Mouse (Mus musculus): ENCODE data around the gene Tnfrsf1b. TPM values are rescaled to one million over a fixed set of nuclear protein-coding genes. Genes with fewer than 3 reads are reported as not detected.

Tnfrsf1b gene
- total and polyA plus RNA-seq, 3 experiments: 6.9 to 13.2 (median 10.6) TPM

DNA sequence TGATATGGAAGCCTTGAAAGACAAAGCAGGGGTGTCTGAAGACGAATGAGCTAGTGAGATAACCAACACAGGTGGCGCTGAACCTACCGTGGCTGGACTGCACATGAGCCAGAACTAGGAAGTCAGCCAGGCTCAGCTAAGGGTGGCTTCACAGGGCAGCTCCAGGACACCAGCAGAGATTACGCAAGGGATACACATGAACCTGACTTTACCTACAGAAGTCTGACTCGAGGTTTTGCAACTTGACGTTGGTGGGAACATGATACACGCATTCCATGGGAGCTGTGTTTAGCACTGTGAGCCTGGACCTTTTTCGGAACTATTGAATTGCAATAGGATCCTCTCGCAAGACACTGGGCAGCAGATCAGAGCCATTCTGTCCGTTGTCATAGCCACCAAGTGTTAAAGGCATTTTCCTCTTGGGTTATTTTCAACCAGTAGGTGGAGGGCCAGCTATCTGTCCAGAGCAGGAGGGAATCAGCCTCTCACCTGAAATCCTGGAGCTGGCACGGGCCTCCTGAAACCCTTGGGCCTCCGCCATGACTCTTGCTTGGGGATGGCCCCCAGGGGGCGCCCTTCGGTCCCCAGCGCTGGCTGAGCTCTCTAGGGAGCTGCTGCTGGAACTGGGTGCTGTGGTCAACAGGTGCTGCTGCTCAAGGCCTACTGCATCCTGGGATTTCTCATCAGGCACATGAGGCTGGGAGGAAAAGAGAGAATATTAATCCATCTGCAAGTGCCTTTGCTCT is 27.3 kb downstream of the Tnfrsf1b start:
- peak; percentile 56 for DNase-seq

DNA sequence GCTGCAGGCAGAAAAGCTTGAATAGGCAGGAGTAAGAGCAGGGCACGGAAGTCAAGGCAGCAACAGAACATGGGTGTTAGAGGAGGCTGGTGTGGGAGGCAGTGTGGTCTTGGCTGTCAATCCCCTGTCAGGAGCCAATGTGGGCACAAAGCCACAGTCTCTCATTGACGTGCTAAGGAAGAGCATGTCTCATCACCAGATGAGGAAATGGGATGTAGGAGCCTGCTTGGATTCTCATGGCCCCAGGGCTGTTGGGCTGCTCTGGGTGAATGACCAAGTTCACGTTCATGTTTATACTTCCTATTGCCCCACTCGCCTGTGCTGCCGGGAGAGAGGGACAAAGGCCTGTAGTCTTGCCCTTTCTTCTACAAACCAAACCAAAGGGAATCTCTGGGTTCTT is 28.8 kb downstream of the Tnfrsf1b start:
- no peak for DNase-seq

DNA sequence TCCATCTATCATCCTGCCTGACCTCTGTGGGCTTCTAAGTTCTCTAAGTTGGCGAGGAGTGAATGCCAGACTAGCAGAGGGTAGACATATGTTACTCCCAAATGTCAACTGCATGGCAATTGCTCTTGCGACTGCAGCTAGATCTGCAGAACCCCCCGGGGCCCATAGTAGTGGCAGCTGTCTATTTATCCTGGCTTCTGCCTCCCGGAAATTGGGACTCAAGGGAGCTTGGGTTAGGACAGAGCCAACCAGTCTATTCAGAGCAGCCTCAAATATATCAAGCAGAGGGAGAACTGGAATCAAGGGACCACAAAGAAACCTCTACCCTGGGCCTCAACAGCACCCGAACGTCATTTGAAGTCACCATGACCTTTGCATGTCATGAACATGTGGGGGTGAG is 29.6 kb downstream of the Tnfrsf1b start:
- DNase-seq: no peak

DNA sequence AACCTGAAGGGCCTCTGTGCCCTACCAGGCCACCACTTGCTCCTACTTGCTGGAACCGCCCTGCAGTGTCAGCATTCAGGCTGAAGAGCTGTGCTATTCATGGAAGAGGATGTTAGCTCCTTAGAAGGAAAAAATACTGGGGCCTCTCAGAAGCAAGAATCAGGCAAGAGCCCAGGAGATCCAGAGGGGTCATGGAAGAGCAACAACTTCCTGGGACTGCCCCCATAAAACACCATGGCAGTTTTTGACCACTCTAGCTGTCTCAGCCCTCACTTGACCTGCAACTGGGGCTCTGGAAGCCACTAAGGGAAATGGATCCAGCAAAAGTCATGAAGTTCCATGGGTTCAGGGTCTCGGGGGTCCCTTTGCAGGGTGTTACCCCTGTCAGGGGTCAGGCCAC is 31.3 kb downstream of the Tnfrsf1b start:
- DNase-seq: no peak

DNA sequence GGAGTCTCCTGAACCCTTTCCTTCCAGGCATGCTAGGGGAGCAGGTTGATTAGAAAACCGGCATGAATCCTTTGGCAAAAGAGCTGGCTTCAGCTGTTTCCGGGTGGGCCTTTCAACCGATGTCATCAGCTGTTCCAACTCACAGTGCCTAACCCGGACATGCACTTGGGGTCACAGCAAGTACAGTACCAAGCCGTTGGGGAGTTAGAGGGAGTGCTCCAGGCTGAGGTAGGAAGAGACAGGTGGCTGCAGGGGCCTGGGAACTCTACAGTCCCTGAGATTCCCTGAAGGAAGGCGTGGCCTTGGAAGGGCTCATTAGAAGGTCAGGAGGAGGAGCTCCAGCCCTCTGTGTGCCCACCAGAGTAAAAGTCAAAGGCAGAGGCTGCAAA is 31.9 kb downstream of the Tnfrsf1b start:
- DNase-seq: no peak

DNA sequence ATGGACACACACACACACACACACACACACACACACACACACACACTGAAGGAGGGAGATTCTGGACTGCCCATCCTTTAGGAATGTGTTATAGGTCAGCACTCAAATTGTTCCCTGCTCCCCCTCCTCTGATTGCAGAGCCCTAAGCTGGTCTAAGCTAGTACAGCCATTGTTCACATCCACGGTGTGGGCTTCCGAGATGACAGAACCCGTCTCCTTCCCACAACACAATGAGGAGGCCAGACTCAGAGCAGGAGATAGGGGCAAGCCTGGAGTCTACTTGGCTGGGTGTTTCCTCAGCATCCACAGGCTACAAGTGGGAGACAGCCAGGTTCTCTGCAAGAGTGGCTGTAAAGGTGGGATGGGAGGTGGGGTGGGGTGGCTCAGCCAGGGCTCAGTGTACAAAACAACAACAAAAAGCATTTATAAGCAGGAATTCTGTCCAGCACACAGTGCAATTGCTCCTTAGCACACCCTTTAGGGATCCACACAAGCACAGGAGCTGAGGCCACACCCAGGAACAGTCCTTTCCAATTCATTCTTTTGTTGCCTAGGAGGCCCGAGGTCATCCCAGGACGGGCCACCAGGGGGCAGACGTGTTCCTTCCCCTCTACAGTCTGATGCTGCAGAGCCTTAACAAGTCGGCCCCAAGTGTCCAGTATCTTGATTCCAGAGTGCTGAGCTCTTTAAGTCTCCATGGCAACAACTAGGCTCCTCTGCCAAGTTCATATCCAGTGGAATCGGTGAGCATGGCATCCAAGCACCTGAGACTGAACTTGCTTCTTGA is 32.5 kb downstream of the Tnfrsf1b start:
- DNase-seq: peak; percentile 94

DNA sequence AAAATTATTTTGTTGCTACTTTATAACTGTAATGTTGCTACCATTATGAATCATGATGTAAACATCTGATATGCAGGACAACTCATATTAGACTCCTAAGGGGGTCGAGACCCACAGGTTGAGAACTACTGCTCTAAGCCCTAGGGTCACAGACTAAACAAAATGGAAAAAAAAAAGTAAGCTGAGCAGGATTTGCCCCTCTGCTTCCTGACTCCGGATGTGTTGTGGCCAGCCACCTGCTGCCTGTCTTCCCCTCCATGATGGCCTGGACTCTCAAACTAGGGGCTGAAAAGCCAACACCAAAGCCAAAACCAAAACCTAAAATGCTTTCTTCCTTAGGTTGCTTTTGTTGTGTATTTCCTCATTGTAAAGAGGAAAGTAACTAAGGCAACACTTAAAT is 35.6 kb downstream of the Tnfrsf1b start:
- no peak for DNase-seq

DNA sequence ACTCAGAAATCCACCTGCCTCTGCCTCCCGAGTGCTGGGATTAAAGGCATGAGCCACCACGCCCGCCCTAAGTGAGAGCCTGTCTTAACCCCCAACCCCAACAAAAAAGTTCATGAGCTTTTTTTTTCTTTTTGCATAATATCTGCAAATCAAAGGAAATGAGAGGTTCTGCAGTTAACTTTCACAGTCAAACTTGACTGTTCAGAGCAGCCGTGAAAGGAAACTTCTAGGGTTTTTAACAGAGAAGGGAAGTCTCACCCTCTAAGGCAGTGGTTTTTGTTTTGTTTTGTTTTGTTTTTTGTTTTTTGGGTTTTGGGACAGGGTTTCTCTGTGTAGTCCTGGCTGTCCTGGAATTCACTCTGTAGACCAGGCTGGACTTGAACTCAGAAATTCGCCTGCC is 36.1 kb downstream of the Tnfrsf1b start:
- no peak for DNase-seq

DNA sequence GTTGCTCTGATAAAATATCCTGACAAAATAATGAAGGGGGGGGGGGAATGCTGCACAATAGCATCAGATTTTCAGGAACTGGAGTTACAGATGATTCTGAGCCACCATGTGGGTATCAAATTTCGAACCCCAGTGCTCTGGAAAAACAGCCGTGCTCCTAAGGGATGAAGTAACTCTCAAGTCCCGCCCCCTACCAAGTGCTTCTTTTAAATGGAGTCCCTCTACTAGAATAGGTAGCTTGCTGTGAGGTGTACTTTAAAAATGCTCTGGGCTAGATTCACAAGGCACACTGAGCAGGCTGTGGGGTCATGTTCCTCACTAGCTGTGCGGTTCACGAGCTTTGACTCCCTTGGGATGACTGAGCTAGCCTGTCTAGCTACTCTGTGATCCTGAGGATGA is 37.0 kb downstream of the Tnfrsf1b start:
- no peak for DNase-seq

DNA sequence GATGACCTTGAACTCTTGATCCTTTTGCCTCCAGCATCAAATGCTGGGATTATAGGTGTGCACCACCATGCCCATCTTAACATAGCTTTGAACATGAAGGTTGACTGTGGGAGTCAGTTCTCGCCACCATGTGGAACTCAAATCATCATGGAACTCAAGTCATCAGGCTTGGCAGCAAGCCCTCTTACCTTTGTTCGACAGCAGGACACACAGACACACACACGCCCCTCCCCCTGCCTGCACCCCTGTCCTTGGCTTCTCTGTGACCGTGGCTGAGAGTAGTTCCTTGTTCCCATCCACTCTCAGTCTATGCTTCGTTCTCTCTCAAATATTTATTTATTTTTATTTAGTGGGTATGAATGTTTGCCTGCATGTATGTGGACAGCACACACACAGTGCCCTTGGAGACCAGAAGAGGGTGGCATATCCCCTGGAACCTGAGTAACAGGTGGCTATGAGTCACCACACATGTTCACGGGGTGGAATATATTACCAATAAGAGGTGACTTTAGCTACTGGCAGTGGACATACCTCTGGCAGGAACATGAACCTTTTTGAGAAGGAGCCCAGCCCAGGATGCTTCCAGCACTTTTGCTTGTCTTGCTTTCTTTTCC is 37.5 kb downstream of the Tnfrsf1b start:
- DNase-seq: no peak

DNA sequence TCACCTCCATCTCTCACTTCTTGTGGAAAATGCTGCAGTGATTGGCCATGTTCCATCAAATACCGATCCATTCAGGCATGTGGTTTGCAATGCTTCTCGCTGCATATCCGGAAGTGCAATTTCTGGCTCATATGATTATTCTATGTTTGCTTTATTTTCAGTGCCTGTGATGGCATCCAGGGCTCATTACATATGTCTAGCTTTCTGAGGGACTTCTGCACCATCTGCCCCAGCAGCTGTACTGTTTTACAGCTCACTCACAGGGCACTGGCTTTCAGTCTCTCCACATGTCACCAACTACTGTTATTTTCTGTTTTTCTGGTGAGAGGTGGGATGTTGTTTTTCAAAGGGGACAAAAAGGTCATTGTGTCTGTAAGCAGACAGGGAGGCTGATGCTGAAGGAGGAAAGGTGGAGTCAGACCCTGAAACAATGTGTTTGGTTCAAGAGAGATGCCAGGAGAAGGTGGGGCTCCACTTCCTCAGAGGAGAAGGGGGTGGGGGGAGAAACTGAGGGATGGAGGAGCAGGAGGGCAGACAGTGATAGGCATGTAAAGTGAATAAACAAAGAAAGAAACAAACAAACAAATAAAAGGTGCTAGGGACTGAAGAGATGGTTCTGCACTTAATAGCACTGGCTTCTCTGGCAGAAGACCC is 38.8 kb downstream of the Tnfrsf1b start:
- no peak for DNase-seq

DNA sequence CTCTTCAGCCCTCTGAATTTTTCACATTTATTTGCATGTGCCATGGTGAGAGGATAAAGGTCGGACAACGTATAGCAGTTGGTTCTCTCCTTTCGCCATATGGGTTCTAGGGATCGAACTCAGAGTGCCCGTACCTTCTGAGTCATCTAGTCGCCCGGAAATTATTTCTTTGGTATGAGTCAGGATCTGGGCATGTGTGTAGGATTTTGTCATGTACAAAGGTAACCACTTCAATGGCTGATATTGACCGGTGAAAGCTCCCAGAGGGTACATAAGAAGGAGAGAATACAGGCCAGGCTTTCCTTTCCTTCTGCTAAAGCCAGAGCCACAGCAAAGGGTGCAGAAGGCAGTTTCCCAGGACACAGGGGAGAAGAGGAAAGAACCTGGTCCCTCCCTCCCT is 41.9 kb downstream of the Tnfrsf1b start:
- DNase-seq: no peak

DNA sequence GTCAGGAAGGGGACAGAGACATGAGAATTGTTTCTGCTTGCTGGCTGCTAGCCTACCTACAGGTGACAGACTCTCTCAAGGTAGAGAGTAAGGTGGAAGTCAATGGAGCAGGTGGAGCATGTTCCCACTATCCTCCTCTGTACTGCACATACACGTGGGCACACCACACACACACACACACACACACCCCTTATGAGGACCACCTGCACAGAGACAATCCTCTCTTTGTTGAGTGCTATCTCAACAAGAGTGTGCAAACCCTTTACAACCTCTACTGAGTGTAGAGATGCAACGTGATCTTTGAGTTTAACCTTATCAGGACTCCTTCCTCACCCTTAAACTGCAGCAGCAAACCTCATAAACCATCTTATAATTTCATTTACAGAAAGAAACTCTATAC is 43.4 kb downstream of the Tnfrsf1b start:
- no peak for DNase-seq

DNA sequence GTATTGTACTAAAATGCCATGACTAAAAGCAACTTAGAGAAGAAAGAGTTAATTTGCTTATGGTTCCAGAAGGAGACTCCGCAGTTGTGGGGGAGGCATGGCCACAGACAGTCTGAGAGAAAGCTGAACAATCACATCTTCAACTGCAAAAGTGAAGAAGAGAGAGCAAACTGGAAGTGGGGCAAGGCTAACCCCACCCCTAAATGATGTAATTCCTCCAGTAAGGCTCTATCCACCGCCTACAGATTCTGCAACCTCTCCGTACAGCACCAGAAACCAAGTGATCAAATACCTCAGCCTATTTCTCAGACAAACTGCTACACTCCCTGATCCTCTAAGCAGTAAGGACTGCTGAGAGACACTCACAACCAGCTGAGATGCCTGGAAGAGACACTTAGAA is 45.2 kb downstream of the Tnfrsf1b start:
- DNase-seq: peak; percentile 59

DNA sequence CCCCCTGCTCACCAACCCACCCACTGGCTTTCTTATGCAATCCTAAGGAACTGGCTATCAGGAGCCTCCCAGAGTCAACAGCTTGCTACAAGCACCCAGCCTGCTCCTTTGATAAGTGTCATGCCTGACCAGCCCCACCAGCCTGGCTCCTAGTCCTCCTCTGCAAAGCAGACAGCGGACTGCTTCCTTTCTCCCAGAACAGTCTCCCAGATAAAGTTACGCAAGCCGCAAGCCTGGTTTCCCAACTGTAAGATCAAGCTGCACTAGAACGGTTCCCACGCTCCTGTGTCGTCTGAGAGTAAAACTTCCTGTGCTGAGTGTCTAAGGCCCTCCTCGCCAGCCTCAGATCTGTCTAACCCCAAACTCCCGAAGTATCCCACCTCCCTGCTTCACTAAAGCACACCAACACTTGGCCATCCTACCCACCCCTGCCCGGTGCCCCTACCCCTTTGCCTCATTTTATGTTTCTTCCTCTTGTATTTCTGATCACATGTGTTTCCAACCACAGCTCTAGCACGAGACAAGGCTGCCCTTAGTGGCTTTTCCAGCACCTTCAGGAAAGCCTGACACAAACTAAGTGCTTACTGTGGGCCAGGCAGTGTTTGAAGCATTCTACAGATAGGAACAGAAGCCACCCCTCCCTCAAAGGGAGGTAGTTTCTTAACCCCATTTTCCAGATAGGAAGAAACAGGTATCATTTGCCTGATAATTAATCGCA is 46.5 kb downstream of the Tnfrsf1b start:
- peak; percentile 60 for DNase-seq

DNA sequence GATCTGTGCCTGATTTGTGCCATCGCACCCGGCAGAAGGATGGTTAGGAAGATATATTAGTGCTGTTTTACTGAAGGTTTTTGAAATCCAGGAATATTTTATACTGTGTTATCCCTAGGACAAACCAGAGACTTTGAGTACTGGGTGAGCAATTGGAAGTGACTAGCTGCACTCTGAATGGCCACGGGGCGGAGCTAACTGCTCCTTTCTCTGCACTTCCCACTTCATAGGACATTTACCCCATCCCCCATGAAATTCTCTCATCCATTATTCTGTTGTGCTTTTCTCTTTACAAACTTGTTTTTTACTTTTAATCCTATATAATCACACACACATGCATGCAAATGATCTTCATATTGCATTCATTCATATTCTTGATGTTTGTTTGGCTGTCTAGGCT is 50.1 kb downstream of the Tnfrsf1b start:
- no peak for DNase-seq

DNA sequence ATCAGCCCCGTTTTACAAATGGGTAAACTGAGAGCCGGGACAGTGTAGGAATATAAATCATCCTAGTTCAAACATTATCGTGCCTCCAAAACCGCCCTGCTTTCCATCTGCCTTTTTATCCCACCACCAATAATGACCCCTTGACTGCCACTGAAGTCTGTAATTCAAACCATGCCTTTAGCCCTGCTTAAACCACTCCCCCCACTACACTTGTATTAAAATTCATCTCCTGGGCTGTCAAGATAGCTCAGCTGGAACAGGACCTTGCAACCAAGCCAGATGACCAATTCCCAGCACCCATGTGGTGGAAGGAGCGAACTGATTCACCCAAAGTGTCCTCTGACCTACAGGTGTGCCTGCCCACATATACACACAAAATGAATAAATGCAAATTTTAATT is 51.5 kb downstream of the Tnfrsf1b start:
- no peak for DNase-seq

DNA sequence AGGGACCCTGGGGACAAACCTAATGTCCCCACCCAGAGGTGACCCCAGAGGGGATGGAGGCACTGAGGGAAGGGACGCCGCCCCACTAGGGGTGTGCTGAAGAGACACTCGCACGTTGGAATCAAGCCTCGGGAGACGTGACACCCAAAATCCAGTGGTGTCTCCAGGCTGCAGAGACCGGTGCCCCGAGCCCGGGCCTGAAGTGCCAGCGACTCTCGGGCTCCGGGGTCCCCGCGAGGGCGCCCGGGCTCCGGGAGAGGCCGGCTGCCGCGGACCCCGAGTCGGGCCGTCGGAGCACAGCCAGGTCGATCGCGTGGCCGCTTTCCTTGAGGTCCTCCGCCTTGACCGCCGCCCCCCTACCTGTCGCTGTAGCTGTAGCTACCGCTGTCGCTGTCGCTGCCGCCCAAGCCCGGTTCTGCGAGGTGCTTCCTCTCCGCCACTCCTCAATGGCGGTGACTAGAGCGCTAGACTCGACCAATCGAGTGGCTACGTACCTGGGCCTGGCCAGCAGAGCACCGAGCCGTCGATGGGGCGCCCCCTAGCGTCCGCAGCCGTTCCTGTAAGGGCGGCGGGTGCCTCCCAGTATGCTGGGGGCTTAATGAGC is 52.0 kb downstream of the Tnfrsf1b start, which contains the start of gene Vps13d:
Gene Vps13d (minus strand): TSS at position 447 of the 604 bp plus-strand sequence.
- DNase-seq: peak; percentile 91

DNA sequence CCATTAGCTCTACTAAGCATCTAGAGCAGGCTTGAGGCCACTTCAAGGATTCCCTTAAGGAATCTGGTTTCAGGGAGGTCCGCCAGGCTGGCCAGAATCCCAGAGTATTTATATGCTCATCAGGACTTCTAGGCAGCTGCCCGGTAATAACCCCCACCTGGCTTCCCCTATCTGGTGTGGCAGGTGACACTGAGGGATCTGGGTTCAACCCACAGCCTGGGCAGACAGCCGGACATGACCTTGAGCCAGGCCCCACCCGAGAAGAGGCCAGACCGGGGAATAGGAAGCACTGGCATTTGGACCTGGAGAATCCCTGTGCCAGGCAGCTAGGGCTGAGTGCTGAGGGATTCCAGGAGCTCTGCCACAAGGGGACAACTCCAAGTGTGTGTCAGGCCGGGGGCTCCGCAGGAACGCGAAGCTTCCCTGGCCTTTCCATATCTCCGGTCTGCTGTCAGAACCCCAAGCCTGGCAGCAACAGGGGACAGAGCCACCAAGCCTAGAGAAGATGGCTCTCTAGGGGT is 52.6 kb downstream of the Tnfrsf1b start:
- DNase-seq: peak; percentile 86

DNA sequence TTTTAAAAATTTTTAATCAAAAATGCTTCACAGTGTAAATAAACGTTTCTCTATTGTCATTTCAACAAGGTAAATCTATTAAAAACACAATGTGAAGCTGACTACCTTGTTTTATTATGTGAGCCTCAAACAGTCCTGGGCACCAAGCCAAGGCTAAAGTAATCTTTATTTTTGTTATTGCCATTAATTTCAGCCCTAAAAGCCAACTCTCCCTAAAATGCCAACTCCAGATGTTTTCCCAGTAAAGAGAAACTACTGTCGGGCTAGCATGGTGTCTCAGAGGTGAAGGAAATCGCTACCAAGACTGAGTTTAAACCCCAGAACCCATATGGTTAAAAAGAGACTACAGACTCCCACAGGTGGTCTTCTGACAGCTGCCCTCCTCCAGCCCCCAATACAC is 53.3 kb downstream of the Tnfrsf1b start:
- DNase-seq: no peak

DNA sequence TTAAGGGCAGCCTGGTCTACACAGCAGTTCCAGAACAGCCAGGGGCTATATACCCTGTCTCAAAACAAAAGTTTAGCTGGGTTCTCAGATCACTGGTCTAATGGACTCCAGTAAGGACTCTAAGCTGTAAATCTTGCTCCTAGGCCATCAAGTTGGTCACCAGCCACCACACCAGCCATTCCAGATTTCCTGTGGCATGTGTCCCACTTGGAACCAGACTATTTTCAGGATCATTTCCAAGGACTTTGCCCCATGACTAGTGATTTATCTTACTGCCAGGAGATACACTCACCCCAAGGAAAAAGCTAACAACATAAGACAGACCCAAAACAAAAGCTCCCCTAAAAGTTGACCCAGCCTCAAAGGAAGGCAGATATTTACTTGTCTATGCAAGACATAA is 54.0 kb downstream of the Tnfrsf1b start:
- DNase-seq: peak; percentile 89
